Mouse (Mus musculus): ENCODE data around the gene Usp19. TPM values are rescaled to one million over a fixed set of nuclear protein-coding genes. Genes with fewer than 3 reads are reported as not detected.

Gene Usp19
- total and polyA plus RNA-seq, 2 experiments: 24.3 to 80.5 TPM

- Histone ChIP-seq H3K27ac (replicated peaks; ENCODE audit: insufficient read depth, low read depth, low read length) (no peak overlapping the region), H3K36me3 (ENCODE audit: control insufficient read depth, insufficient read depth, low read length) (no peaks in the 10 kb centered on the region), H3K9ac (ENCODE audit: low read depth, low read length) (no peak overlapping the region), H3K4me1 (ENCODE audit: control insufficient read depth, insufficient read depth, low read length) (no peaks in the 10 kb centered on the region), H3K79me2 (ENCODE audit: control insufficient read depth, insufficient read depth, low read length) (no peaks in the 10 kb centered on the region), H3K27me3 (ENCODE audit: control insufficient read depth, insufficient read depth, low read length) (no peaks in the 10 kb centered on the region), H3K4me3 (ENCODE audit: insufficient read depth, low read depth, low read length) (no peak overlapping the region)
- no peak for DNase-seq (ENCODE audit: extremely low read depth, low read depth, low spot score)
- WGBS: 94% methylated on average over 19 of the region's 19 CpGs
- TF ChIP-seq CTCF (IDR thresholded peaks at IDR 0.05; ENCODE audit: low read depth, low read length): no peak
- TF ChIP-seq POLR2A (IDR thresholded peaks at IDR 0.05; ENCODE audit: extremely low read depth, insufficient read depth, low read length): no peak
Observed at GRCm38 (mm10) chr9:108481520-108482210, 8.7 kb upstream of the Usp19 start.

GRCm38 (mm10) chr9:108483051-108483790, 7.2 kb upstream of the Usp19 start:
- no peaks in the 10 kb centered on the region for H3K79me2 ChIP-seq (ENCODE audit: control insufficient read depth, insufficient read depth, low read length)

GRCm38 (mm10) chr9:108484021-108484420, 6.4 kb upstream of the Usp19 start:
- Histone ChIP-seq H3K4me1 (ENCODE audit: control insufficient read depth, insufficient read depth, low read length) (no peaks in the 10 kb centered on the region), H3K9ac (ENCODE audit: low read depth, low read length) (no peak overlapping the region), H3K27ac (replicated peaks; ENCODE audit: insufficient read depth, low read depth, low read length) (no peak overlapping the region), H3K79me2 (ENCODE audit: control insufficient read depth, insufficient read depth, low read length) (no peaks in the 10 kb centered on the region), H3K36me3 (ENCODE audit: control insufficient read depth, insufficient read depth, low read length) (no peaks in the 10 kb centered on the region), H3K27me3 (ENCODE audit: control insufficient read depth, insufficient read depth, low read length) (no peaks in the 10 kb centered on the region), H3K4me3 (ENCODE audit: insufficient read depth, low read depth, low read length) (no peak overlapping the region)
- no peak for TF ChIP-seq CTCF (IDR thresholded peaks at IDR 0.05; ENCODE audit: low read depth, low read length)
- no peak for TF ChIP-seq POLR2A (IDR thresholded peaks at IDR 0.05; ENCODE audit: extremely low read depth, insufficient read depth, low read length)
- DNase-seq (ENCODE audit: extremely low read depth, low read depth, low spot score): no peak
- 96% methylated on average over 15 of the region's 15 CpGs for WGBS

More at GRCm38 (mm10) chr9:108483051-108483790, 7.2 kb upstream of the Usp19 start:
- no peak overlapping the region for H3K9ac ChIP-seq (ENCODE audit: low read depth, low read length)
- WGBS: 95% methylated on average over 18 of the region's 18 CpGs
- TF ChIP-seq POLR2A (IDR thresholded peaks at IDR 0.05; ENCODE audit: extremely low read depth, insufficient read depth, low read length): no peak
- TF ChIP-seq CTCF (IDR thresholded peaks at IDR 0.05; ENCODE audit: low read depth, low read length): no peak
- no peak for DNase-seq (ENCODE audit: extremely low read depth, low read depth, low spot score)
- H3K4me1 ChIP-seq (ENCODE audit: control insufficient read depth, insufficient read depth, low read length): no peaks in the 10 kb centered on the region
- H3K27ac ChIP-seq (replicated peaks; ENCODE audit: insufficient read depth, low read depth, low read length): no peak overlapping the region
- H3K27me3 ChIP-seq (ENCODE audit: control insufficient read depth, insufficient read depth, low read length): no peaks in the 10 kb centered on the region
- no peaks in the 10 kb centered on the region for H3K36me3 ChIP-seq (ENCODE audit: control insufficient read depth, insufficient read depth, low read length)
- H3K4me3 ChIP-seq (ENCODE audit: insufficient read depth, low read depth, low read length): no peak overlapping the region

GRCm38 (mm10) chr9:108485301-108485875, 5.0 kb upstream of the Usp19 start:
- Histone ChIP-seq H3K4me3 (ENCODE audit: insufficient read depth, low read depth, low read length) (no peak overlapping the region), H3K27ac (replicated peaks; ENCODE audit: insufficient read depth, low read depth, low read length) (no peak overlapping the region), H3K4me1 (ENCODE audit: control insufficient read depth, insufficient read depth, low read length) (peaks cover 4% of the 10 kb centered on the region; the same call in 1 of the 2 replicates), H3K36me3 (ENCODE audit: control insufficient read depth, insufficient read depth, low read length) (no peaks in the 10 kb centered on the region), H3K79me2 (ENCODE audit: control insufficient read depth, insufficient read depth, low read length) (no peaks in the 10 kb centered on the region), H3K9ac (ENCODE audit: low read depth, low read length) (no peak overlapping the region), H3K27me3 (ENCODE audit: control insufficient read depth, insufficient read depth, low read length) (no peaks in the 10 kb centered on the region)
- no peak for DNase-seq (ENCODE audit: extremely low read depth, low read depth, low spot score)
- WGBS: 93% methylated on average over 19 of the region's 19 CpGs
- TF ChIP-seq CTCF (IDR thresholded peaks at IDR 0.05; ENCODE audit: low read depth, low read length) (no peak), POLR2A (IDR thresholded peaks at IDR 0.05; ENCODE audit: extremely low read depth, insufficient read depth, low read length) (no peak)

GRCm38 (mm10) chr9:108486973-108487530, 3.4 kb upstream of the Usp19 start:
- no peak for DNase-seq (ENCODE audit: extremely low read depth, low read depth, low spot score)
- no peaks in the 10 kb centered on the region for H3K79me2 ChIP-seq (ENCODE audit: control insufficient read depth, insufficient read depth, low read length)
- H3K27ac ChIP-seq (replicated peaks; ENCODE audit: insufficient read depth, low read depth, low read length): no peak overlapping the region
- H3K27me3 ChIP-seq (ENCODE audit: control insufficient read depth, insufficient read depth, low read length): no peaks in the 10 kb centered on the region
- H3K4me1 ChIP-seq (ENCODE audit: control insufficient read depth, insufficient read depth, low read length): peaks cover 8% of the 10 kb centered on the region; the same call in 1 of the 2 replicates
- no peak overlapping the region for H3K4me3 ChIP-seq (ENCODE audit: insufficient read depth, low read depth, low read length)
- H3K9ac ChIP-seq (ENCODE audit: low read depth, low read length): no peak overlapping the region
- 92% methylated on average over 8 of the region's 8 CpGs for WGBS
- H3K36me3 ChIP-seq (ENCODE audit: control insufficient read depth, insufficient read depth, low read length): no peaks in the 10 kb centered on the region
- TF ChIP-seq CTCF (IDR thresholded peaks at IDR 0.05; ENCODE audit: low read depth, low read length): no peak
- no peak for TF ChIP-seq POLR2A (IDR thresholded peaks at IDR 0.05; ENCODE audit: extremely low read depth, insufficient read depth, low read length)

Measured in liver, adult 2 months (tissue).